Mouse (Mus musculus): ENCODE results near the gene Zfyve28.

DNA sequence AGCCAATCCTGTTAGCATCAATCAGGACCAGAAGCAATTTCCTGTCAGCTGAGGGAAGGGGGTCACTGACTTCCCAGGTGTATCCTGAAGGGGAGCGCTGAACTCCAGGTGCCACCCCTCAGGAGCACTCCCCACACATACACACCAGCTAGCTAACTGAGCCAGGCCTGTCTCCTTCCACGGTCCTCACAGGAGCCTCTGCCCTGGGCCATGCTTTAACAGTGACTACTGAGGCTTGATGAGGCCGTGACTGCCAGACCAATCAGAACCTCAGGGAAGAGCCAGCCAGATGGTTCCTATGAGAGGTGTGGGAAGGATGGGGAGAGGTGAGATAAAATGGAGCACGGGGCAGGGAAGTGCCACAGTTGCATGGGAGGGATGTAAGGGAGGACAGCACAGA, 53.2 kb downstream of the Zfyve28 start:
- TF ChIP-seq EP300 (IDR thresholded peaks at IDR 0.05; ENCODE audit: low read depth) (no peak), CTCF (IDR thresholded peaks at IDR 0.05; ENCODE audit: low read depth) (no peak)

All from heart, postnatal 0 days (tissue).